Mouse (Mus musculus) G1E (cell line): ENCODE data around the gene Zfp446. TPM values are rescaled to one million over a fixed set of nuclear protein-coding genes. Genes with fewer than 3 reads are reported as not detected.

Experiments
- ATAC-seq: 2 replicates; pipeline ENCODE4 v1.8.0; 2016; ENCODE audit warnings: mild to moderate bottlenecking; ENCODE audit not compliant: insufficient number of reproducible peaks, poor library complexity, low FRiP score, severe bottlenecking; ENCODE audit errors: extremely low read depth
- DNase-seq: peaks from one replicate; pipeline ENCODE4 v3.0.0; 2012; ENCODE audit warnings: low spot score
- H3K27me3 ChIP-seq: 2 replicates; pipeline ENCODE4 v1.6.1; 2012; ENCODE audit warnings: mild to moderate bottlenecking, low read length, inconsistent platforms; ENCODE audit not compliant: insufficient read depth
- H3K36me3 ChIP-seq: replicated peaks from 2 replicates; pipeline ENCODE3; 2012; ENCODE audit warnings: mild to moderate bottlenecking, inconsistent platforms
- H3K4me1 ChIP-seq: 2 replicates; pipeline ENCODE4 v1.6.1; 2012; ENCODE audit warnings: low read depth, low read length, inconsistent platforms, mixed read lengths; ENCODE audit not compliant: insufficient read depth
- H3K4me3 ChIP-seq: 2 replicates; pipeline ENCODE4 v1.5.1; 2012; ENCODE audit warnings: low read depth, mild to moderate bottlenecking, inconsistent platforms, low read length, moderate library complexity, mixed read lengths
- H3K9me3 ChIP-seq: replicated peaks from 2 replicates; pipeline ENCODE4 v1.6.1; 2012; ENCODE audit warnings: inconsistent platforms
- CTCF ChIP-seq: IDR thresholded peaks from 2 replicates; pipeline ENCODE4 v1.5.1; 2012; ENCODE audit warnings: low read depth, low read length, inconsistent platforms, mixed read lengths
- GATA1 ChIP-seq: IDR thresholded peaks from 2 replicates; pipeline ENCODE4 v1.6.1; 2012; ENCODE audit warnings: borderline replicate concordance, low read length, inconsistent platforms, mixed read lengths
- GATA2 ChIP-seq: IDR thresholded peaks from 2 replicates; pipeline ENCODE4 v1.6.1; 2012; ENCODE audit warnings: low read depth, low read length, inconsistent platforms, borderline replicate concordance
- POLR2AphosphoS5 ChIP-seq: IDR thresholded peaks from 2 replicates; pipeline ENCODE4 v1.6.1; 2012; ENCODE audit warnings: low read depth, low read length, inconsistent platforms; ENCODE audit not compliant: insufficient replicate concordance
- TAL1 ChIP-seq: conservative IDR thresholded peaks from 2 replicates; pipeline ENCODE4 v1.6.1; 2012; ENCODE audit warnings: low read depth, low read length, inconsistent platforms, mixed read lengths
- polyA plus RNA-seq: library from polyadenylated mRNA; stranded (reverse); fragments of >175 nt; gene quantifications from 2 replicates; pipeline ENCODE4 v1.2.3, GENCODE M21; 2012
- total RNA-seq, 2 experiments: library from RNA; stranded (forward) in 1 of 2; stranded (reverse) in 1 of 2; fragments of 200-1000 nt in 1 of 2; fragments of >200 nt in 1 of 2; fragmentation: Nextera tagmentation in 1 of 2; gene quantifications; 2 replicates each; pipeline ENCODE4 v1.2.3; 2014 to 2017

The Zfp446 gene
- total and polyA plus RNA-seq, 3 experiments: 3.7 to 6.1 (median 4.1) TPM

GRCm38 (mm10) chr7:12961511-12962141 is 16.0 kb upstream of the Zfp446 start:
- Histone ChIP-seq H3K4me3 (no peak overlapping the region), H3K9me3 (no peaks in the 10 kb centered on the region), H3K27me3 (peaks cover 6% of the 10 kb centered on the region), H3K36me3 (no peaks in the 10 kb centered on the region), H3K4me1 (peaks cover 23% of the 10 kb centered on the region)
- TF ChIP-seq GATA2 (no peak), CTCF (no peak), GATA1 (no peak), TAL1 (no peak), POLR2AphosphoS5 (no peak)
- DNase-seq: no peak
- ATAC-seq: no peak

- H3K4me1 ChIP-seq: peaks cover 24% of the 10 kb centered on the region
- H3K36me3 ChIP-seq: peaks cover 25% of the 10 kb centered on the region
- ATAC-seq (peak; percentile 98), DNase-seq (peak; percentile 96)
- no peaks in the 10 kb centered on the region for H3K9me3 ChIP-seq
- peak within 1 kb of the TSS; percentile 87 for H3K4me3 ChIP-seq
- TF ChIP-seq CTCF (no peak), TAL1 (no peak), GATA1 (no peak), GATA2 (no peak), POLR2AphosphoS5 (no peak)
- no peaks in the 10 kb centered on the region for H3K27me3 ChIP-seq
Observed at GRCm38 (mm10) chr7:12965678-12966091, 12.0 kb upstream of the Zfp446 start, which contains the start of gene Zfp324. Zfp324 (plus strand) TSS chr7:12965838.

- Histone ChIP-seq H3K27me3 (no peaks in the 10 kb centered on the region), H3K4me3 (peak overlapping the region; percentile 87), H3K9me3 (no peaks in the 10 kb centered on the region), H3K36me3 (peaks cover 31% of the 10 kb centered on the region), H3K4me1 (peaks cover 24% of the 10 kb centered on the region)
- TF ChIP-seq GATA2: no peak
- TF ChIP-seq CTCF: no peak
- TF ChIP-seq GATA1: no peak
- no peak for TF ChIP-seq POLR2AphosphoS5
- TF ChIP-seq TAL1: no peak
- ATAC-seq (0 out of 2 replicates have a peak, but pooled peaks have one; percentile 23), DNase-seq (peak; percentile 40)
Observed at GRCm38 (mm10) chr7:12966104-12966845, 11.4 kb upstream of the Zfp446 start.

- Histone ChIP-seq H3K4me3 (no peak overlapping the region), H3K4me1 (peaks cover 10% of the 10 kb centered on the region), H3K9me3 (no peaks in the 10 kb centered on the region), H3K36me3 (peaks cover 55% of the 10 kb centered on the region), H3K27me3 (no peaks in the 10 kb centered on the region)
- TF ChIP-seq GATA2 (no peak), TAL1 (no peak), GATA1 (no peak), CTCF (no peak), POLR2AphosphoS5 (no peak)
- ATAC-seq: no peak
- no peak for DNase-seq
Observed at GRCm38 (mm10) chr7:12970906-12971305, 6.7 kb upstream of the Zfp446 start.

- Histone ChIP-seq H3K36me3 (peaks cover 35% of the 10 kb centered on the region), H3K4me1 (peaks cover 27% of the 10 kb centered on the region), H3K27me3 (no peaks in the 10 kb centered on the region), H3K4me3 (peak overlapping the region; percentile 77; the same call in 1 of the 2 replicates), H3K9me3 (no peaks in the 10 kb centered on the region)
- DNase-seq: no peak
- no peak for ATAC-seq
- TF ChIP-seq TAL1 (no peak), POLR2AphosphoS5 (no peak)
Observed at GRCm38 (mm10) chr7:12978931-12979722, 1.5 kb downstream of the Zfp446 start.

DNA sequence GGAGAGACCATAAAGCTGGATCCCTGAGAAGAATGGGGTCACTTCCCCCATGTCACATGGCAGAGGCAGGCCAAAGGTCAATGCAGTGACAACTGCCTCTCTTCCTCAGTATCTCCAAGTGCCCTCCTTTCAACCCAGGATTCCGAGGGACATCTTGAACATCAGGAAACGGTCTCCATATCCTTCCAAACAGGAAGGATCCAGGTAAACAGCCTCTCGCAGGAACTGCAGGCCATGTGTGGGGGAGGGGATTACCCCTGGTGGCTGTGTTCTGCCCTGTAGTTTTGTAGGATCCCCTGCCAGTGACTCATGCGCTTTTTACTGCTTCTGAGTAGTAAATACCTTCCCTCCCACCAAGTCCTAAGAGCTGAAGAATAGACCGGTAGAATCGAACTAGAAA is 2.1 kb downstream of the Zfp446 start:
- H3K9me3 ChIP-seq: no peaks in the 10 kb centered on the region
- H3K36me3 ChIP-seq: peaks cover 35% of the 10 kb centered on the region
- ATAC-seq: no peak
- H3K27me3 ChIP-seq: no peaks in the 10 kb centered on the region
- TF ChIP-seq TAL1 (no peak), GATA1 (no peak), GATA2 (no peak), CTCF (no peak), POLR2AphosphoS5 (no peak)
- DNase-seq: no peak
- peaks cover 27% of the 10 kb centered on the region for H3K4me1 ChIP-seq
- no peak overlapping the region for H3K4me3 ChIP-seq
